Mouse (Mus musculus): ENCODE data around the gene E030025P04Rik. TPM values are rescaled to one million over a fixed set of nuclear protein-coding genes. Genes with fewer than 3 reads are reported as not detected.

The E030025P04Rik gene
- polyA plus RNA-seq (2017; shearing (Covaris generic)), result not detected

DNA sequence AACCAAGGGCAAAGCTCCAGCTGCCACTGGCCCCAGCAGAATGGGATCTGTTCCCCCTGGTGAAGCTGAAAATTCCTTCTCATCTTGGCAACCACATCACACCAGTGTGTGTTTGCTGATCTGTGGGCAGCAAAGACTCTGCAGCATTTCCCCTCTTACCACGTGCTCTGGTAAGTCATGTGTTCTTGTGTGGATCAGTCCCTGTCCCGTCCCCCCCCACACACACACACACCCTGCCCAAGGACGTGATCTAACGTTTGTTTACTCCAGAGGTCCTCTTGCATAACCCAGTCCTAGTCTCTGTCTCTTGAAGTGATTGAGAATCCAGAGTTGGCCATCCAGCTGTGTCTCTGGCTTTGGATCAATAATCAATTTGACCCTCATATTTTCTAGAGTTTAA, at the start of gene E030025P04Rik:
E030025P04Rik (minus strand) TSS at position 134 of the 400 bp plus-strand sequence.
- no peak for ATAC-seq

DNA sequence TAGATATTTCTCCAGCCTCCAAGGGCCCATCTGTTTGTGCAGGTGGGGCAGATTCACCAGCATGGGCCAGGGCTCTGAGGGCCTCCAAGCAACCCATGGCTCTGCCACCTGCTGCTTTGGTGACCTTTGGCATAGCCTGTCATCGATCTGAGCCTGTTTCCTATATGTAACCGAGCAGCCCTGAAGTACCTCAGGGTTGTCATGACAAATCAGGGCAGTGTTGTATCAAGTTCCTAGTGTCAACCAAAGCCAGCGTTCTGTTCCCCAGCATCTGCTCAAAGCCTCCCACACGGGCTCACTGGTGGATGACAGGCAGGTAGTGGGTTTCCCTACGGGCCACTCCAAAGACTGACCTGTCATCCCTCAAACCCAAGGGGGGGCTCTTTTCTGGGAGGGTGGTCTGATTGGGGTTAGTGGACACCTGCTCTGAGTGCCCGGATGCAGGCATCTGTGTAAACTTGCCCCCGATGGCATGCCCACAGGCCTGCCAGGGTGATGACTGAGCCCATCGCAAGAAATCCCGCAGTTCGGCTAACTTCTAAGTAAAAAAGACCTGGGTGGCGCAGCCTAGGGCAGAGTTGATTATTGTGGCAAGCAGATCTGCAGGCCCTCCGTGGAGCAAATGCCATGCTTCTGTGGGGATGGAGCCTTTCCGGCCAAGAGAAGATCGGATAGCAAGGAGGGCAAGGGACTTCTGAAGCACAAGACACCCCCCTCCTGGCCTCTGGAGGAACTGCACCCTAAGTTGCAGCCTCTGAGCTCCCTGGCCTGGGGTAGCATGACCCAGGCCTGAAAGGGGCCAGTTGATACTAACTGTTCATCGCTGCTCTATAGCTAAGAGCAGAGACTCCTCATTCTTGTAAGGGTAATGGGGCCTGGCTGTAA, 48.7 kb upstream of the E030025P04Rik start:
- no peak for ATAC-seq

DNA sequence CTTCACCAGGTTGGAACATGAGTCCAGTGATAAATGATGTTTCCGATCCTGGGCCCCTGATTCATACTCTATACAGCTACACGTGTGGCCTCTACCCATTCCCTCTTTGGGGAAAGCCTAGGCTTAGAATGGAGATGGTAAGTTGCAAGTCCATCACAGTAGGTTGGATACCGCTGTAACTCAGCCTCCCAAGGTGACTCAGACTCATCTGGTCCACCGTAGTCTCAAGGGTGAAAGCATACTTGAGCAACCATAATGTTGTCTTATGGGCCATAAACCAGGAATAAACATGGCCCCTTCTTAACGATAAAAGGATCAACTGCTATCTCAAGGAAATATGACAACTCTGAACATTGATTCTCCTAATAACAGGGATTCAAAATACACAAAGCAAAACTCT, 44.1 kb upstream of the E030025P04Rik start:
- ATAC-seq, result no peak

DNA sequence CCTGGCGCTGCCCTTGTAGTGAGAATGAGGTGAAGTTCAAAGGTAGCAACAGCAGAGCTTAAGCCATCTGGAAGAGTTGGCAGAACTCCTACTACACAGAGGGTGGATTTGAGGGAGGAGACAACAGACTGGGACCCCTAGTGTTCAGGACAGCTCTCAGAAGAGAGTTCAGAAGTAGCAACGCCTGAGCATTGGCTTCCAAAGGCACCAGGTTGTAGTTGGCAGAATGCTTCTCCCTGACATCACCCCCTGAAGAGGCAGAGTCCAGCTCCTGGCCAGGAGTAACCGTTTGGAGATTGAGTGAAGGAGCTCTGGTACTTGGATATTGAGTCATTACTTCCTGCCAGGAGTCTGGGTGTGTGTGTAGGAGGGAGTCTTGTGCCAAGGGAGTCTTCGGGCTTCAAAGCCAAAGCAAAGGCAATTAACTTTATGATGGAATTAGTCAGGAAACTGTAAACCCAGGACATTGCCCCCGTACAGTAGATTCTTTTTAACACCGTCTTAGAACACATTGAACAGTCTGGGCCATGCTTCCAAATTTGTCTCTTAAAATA, 43.5 kb upstream of the E030025P04Rik start:
- no peak for ATAC-seq

DNA sequence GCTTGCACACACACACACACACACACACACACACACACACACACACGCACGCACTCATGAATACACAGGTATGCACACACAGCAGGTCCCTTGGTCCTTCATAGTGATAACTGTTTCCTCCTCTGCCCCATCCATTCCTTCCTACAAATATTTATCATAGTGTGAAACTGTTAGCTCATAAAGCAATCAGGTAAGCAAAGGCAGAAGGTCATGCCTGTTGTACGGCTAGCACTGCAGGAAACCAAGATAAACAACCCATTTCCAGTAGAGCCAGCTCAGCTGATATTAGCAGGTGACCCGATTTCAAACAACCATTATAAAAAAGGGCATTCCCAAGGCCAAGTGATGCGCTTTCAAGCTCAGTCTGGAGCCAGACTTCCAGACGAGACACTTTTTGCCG, 36.9 kb upstream of the E030025P04Rik start:
- no peak for ATAC-seq

DNA sequence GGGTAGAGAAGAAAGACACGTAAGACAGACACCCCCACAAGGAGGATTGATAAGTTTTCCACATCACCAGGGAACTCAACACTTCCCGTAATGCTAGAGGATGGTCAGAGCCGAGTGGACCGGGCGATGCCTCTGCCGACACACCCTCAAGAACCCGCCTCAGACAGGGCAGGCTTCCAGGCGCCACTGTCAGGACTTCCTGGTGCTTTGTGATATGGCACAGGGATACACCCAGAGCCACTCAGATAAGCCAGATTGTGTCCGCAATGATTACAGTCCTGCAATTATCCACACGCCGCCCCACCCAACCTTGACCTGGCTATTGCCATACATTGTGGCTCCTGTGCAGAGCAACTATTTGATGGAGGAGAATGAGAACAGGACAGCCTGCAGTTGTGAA, 36.1 kb upstream of the E030025P04Rik start:
- no peak for ATAC-seq

DNA sequence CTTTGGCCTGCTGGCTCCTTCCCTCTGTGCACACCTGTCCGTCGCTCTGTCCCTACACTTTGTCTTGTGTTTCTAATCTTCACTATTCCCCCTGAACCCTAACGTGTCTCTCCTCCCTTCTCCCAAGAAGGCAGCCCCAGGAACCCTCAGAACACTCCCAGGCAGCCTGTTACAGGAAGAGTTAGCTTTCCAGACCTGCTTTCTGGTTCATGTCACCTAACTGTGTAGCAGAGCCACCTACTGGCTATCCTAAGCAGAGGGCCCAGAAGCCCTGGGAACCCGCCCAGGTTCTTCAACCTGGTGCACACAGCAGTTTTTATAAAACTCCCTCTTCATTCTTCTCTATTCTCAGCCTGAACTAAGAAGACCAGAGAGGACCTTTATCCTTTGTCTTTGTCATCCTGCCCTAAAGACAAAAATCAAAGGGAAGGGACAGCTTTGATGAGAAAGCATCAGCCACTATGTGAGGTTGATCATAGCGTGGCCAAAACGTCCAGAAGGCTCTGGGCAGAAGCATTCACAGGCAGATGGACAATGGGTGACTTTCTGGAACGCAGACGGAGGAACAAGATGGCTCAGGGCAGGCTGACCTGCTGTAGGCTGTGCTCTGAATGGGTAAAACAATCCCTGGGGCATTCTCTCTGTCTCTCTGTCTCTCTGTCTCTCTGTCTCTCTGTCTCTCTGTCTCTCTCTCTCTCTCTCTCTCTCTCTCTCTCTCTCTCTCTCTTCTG, 34.8 kb upstream of the E030025P04Rik start:
- ATAC-seq, result no peak

DNA sequence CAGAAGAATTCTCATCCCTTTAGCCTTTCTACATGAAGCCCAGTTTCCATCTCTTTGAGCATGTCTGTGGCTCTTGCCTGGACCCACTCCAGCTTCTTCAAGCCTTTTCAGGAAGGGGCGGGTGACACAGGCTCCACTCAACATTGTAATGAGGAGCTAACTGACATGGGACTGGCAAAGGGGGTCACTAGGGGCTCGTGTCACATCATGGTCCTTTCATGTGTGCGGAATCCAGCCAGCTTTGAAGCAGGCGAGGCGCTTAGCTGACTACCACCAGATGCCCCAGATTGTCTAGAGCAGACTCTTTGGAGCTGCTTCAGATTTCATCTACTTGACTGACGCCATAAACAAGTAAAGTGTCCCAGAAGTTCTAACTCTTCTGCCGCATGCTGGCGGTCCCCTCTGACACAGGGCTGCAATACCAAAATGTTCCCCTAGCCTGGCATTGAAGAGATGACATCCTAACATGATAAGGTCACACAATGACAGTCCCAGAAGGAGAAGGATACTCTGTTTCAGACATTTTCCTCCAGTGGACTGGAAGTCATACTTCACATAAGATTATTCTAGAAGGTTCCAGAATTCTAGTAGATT, 31.3 kb upstream of the E030025P04Rik start:
- ATAC-seq, result no peak

DNA sequence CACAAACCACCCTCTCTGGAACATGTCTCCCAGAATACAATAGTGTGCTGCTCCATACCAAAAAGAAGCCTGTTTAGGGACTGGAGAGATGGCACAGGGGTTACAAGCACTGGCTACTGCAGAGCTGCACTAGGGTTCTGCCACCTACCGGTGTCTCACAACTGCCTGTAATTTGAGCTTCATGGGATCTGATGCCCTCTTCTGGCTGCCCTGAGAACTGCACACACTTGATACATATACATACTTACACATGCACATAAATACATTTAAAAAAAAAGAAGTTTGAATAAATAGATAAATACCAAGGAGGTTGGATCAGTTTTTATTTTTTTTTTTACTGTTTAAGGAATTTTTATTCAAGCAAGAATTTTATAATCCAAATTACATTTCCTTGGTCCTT, 28.1 kb upstream of the E030025P04Rik start:
- no peak for ATAC-seq

DNA sequence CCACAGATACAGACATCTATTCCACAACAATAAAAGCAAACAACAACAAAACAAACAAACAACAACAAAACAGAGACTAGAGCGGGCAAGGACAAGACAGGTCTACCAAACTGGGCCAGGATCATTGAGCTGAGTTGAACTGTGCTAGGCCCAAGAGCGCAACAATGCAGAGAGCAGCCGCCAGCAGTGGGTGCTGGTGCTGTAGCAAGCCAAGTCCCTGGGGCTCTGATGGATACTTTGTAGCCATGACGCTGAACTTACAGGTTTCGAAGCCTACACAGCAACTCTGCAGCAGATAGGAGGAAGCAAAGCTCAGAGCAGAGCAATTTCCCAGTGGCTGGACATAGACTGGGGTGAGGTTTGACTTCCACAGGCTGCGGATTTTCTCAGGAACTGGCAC, 26.6 kb upstream of the E030025P04Rik start:
- ATAC-seq, result no peak

DNA sequence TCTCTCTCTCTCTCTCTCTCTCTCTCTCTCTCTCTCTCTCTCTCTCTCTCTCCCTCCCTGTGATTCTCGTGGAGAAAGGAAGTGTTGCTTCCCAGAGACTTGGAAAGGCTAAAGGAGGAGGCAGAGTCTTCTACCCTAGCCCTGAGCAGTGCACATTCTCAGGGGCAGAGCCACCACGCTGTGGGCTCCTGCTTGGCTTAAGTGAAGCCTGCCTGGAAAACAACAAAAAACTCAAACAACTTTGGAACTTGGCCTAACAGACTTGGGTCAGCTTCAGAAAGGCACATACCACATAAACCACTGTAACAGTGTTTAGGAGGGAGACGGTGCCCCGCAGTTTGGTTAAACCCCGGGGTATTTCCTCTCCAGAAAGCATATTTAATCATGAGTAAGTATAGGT, 13.5 kb upstream of the E030025P04Rik start:
- no peak for ATAC-seq

DNA sequence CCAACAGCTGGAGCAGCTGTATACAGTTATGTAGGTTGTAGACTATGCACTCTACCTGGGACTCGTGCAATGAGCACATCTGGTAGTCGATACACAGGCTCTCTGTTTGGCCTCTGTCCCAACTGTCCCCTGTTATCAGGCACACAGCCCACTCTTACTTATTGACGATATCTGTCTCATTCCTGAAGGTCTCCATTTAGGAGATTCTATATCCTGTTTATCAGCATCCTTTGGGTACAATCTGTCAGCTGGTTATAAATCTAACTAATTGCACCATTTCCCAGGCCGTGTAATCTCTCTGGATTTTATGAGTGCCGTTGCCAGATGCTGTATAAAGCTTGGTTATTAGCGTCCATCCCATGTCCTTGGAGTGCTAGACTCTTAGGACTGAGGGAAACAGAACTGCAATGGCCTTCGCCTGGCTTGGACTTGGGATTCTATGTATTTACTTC, 747 bp upstream of the E030025P04Rik start:
- ATAC-seq, result no peak

DNA sequence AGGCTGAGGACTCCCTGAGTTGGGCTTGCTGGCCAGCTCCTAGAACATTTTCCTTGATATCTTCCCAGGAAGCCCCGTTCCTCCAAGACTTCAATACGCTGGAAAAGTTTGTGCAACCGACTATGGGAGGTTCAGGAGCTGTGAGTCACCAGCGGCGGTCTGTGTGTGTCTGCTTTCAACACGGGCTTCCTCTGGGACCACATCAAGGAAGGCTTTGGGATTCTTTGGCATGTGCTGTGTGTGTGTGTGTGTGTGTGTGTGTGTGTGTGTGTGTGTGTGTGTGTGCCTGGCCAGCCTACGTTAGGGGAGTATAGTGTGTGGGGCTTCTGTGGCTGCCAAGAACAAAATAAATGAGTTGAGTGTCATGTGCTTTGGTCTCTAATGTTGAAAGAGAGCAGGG, 17.7 kb downstream of the E030025P04Rik start:
- ATAC-seq, result no peak

DNA sequence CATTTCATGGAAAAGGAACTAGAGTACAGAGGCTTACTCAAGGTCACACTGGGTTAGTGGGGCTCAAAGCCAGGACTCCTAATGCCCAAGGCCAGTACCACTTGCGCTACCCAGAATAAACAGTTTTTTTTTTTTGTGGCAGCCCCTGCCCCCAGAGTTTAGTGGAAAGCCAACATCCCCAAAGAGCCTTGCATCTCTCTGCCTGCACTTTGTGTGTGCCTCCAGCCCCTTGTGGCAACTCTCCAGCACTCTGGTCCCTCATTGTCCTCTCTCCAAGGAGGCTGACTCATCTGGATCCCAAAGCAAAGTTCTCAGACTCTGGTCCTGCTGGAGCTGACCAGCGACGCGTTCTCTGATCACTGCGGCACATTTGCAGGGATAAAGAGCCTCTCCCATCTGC, 18.7 kb downstream of the E030025P04Rik start:
- ATAC-seq, result no peak

DNA sequence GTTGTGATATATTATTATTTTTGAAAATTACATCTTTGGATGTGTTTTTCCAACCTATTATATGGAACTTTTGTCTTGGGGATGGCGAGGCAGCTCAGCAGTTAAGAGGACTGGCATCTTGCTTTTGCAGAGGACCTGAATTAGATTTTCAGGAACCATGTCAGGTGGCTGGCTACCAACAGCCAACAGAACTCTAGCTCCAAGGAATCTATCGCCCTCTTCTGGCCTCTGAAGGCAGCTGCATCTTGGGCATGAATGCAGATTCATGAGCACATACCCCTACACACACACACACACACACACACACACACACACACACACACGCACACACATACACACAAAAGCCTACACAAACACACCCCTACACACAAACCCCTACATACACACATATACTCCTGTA, 19.9 kb downstream of the E030025P04Rik start:
- no peak for ATAC-seq

DNA sequence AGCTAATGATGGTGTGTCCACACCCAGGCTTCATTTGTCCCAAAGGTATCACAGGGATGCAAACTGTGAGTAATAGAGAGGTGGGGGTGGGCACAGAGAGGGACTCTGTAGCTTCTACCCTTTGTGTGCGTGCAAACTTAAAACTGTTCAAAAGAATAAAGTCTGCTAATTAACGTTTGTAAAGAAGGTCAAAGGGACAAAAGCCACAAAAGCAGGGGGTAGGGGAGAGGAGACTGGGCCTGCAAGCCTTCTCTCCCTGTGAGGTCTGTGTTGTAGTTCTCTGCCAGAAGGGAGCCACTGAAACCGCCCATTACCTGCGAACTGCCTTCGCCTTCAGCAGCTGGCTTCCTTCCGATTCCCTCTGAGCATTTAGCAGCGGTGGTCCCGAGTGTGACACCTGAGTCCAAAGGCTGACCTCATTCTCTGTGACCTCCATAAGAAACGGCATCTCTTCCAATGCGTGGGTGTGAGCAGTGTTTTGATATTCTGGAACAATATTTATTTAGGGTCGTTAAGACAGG, 34.3 kb downstream of the E030025P04Rik start:
- no peak for ATAC-seq

DNA sequence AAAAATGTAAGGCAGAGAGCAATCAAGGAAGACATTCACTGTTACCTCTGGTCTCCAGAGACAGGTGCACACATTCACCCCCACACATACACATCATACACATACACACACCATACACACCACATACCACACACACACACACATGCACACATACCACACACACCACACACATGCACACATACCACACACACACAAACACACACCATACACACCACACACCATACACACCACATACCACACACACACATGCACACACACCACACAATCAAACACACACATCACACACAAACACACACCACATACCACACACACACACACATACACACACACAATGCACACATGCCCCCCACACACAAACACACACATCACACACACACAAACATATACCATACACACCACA, 35.1 kb downstream of the E030025P04Rik start:
- no peak for ATAC-seq

DNA sequence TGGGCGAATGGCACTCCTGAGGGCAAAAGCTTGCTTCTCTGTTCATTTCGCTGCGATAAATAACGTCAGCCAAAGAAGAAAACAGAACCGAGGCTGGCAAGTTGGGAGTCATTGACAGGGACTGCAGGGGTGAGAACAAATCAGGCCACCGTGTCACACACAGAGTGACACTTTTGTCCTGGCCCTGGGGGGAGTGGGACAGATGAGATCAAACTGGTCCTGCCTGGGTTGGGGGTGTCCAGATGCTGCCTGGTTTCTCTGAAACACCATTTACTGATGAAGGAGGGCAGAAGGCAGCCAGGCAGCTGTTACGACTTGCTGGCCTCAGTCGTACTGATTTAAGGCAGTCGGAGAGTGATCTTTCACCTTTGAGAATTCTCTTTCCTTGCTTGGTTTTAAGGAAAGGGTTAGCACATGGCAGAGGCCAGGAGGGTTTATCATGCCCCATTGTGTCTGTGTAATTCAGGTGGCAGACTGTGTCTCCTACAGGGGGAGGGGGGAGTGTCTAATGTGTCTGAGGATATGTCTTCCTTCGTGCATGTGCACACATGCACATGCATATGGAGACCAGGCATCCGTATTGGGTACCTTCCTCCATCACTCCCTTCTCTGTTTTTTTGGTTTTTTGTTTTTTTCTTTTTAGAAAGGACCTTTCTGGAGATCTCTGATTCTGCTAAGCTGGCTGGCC, 36.5 kb downstream of the E030025P04Rik start:
- ATAC-seq, result no peak

DNA sequence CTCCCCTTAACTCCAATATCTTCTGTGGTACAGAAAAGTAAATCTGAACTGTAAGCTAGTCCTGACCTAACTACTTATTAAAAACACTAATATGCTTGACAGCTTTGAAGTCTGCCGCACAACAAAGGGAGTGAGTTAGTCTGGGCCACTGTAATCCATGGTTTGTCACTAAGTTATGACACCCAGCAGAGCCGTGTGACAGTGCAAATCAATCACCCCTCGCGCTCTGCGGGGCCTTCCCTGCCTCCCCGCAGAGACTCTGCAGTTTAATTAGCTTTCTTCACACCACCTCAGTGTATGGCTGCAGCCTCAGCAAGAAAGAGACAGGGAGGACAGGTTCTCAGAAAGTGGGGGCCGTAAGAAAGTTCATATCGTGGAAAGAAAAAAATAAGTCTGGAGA, 37.4 kb downstream of the E030025P04Rik start:
- ATAC-seq, result no peak

DNA sequence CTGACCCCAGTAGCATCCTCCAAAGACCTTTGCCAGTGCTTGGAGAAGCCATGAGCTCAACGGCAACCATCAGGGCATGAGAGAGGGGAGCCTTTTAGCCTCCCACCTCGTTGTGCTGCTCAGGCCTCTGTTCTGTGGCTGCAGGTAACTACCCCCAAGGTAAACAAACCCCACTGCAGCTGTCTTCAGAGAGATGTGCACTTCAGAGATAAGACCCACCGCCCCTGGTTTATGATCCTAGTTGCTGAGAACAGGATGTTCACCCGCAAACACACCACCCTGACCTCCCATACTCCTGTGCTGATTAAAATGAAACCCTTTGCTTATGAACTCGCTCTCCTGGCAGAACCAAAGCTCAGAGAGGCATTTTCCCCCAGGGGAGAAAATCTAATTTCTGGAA, 38.0 kb downstream of the E030025P04Rik start:
- no peak for ATAC-seq

DNA sequence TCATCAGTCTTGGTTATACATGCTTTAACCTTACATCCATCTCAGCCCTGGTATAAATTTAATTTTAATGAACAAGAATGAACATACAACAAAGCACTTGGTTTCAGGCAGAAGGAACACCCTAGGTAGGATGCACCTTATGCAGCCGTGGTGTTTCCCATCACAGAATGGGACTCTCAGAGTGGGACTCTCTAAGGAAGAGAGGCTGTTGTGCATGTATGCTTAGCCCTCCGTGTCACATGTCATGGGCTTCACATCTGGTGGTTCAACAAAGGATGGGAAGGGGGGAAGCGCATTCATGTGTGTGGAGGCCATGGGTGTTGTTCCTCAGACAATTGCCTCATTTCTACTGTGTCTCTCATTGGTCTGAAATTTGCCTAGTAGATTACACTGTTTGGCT, 40.8 kb downstream of the E030025P04Rik start:
- no peak for ATAC-seq

DNA sequence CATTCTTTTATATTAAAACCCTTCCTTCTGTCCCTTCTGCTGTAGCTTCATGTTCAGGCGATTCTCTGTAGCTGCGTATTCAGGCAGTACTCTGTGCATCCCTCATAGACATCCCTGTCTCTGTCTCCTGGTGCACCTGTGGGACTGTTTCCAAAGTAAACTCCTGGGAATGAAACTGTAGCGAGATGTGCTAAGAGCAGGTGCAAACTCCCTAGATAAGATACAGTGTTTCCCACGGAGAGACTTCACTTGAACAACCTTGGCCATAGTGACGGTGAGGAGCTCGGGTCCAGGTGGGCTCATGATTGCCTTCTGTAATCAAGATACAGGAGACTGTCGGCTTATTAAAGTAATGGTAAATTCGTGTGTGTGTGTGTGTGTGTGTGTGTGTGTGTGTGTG, 41.5 kb downstream of the E030025P04Rik start:
- ATAC-seq, result no peak

Data from CD4-positive, CD25-positive, alpha-beta regulatory T cell, adult 4 months (primary cell).